Mouse (Mus musculus): Measurements from ENCODE around the gene Ccdc157. TPM values are rescaled to one million over a fixed set of nuclear protein-coding genes. Genes with fewer than 3 reads are reported as not detected.
"Not testable (repeated sequence)": the region's sequence is repeated elsewhere in the genome, so short reads cannot be mapped to it uniquely, and the experiment has no call there.

Gene Ccdc157
- total RNA-seq, 2 experiments from 2014 or later = 16.6 to 17.6 TPM

- peak; percentile 93 to 95 for DNase-seq (ENCODE audit: low spot score in 2 of 2)
These were observed 24.8 kb downstream of the Ccdc157 start, which contains the start of gene Rnf215 for GRCm38 (mm10) chr11:4134986-4135935. Gene Rnf215, plus strand, starts transcription at chr11:4135202.

- DNase-seq (ENCODE audit: low spot score in 2 of 2) = no peak
These were observed 25.7 kb downstream of the Ccdc157 start for GRCm38 (mm10) chr11:4134400-4134799.

GRCm38 (mm10) chr11:4133450-4133849, 26.6 kb downstream of the Ccdc157 start:
- no peak for DNase-seq (ENCODE audit: low spot score in 2 of 2)

- not testable (repeated sequence) for DNase-seq (ENCODE audit: low spot score in 2 of 2)
These were observed 31.6 kb downstream of the Ccdc157 start for GRCm38 (mm10) chr11:4128461-4128860.

GRCm38 (mm10) chr11:4127059-4127458, 33.0 kb downstream of the Ccdc157 start:
- no peak for DNase-seq (ENCODE audit: low spot score in 2 of 2)

- peak; percentile 61 to 65 for DNase-seq (ENCODE audit: low spot score in 2 of 2)
These were observed 36.2 kb downstream of the Ccdc157 start for GRCm38 (mm10) chr11:4123922-4124321.

GRCm38 (mm10) chr11:4122742-4123579, 37.1 kb downstream of the Ccdc157 start, which contains the start of gene Sec14l2:
Gene Sec14l2, minus strand, starts transcription at chr11:4123415.
- no peak for DNase-seq (ENCODE audit: low spot score in 2 of 2)

- no peak for DNase-seq (ENCODE audit: low spot score in 2 of 2)
These were observed 37.9 kb downstream of the Ccdc157 start for GRCm38 (mm10) chr11:4122226-4122625.

- DNase-seq (ENCODE audit: low spot score in 2 of 2) = no peak
These were observed 38.4 kb downstream of the Ccdc157 start for GRCm38 (mm10) chr11:4121691-4122090.

GRCm38 (mm10) chr11:4119635-4120034, 40.5 kb downstream of the Ccdc157 start:
- no peak for DNase-seq (ENCODE audit: low spot score in 2 of 2)

GRCm38 (mm10) chr11:4118081-4118921, 41.8 kb downstream of the Ccdc157 start:
- peak; percentile 78 to 83 for DNase-seq (ENCODE audit: low spot score in 2 of 2)

GRCm38 (mm10) chr11:4117372-4118071, 42.6 kb downstream of the Ccdc157 start:
- no peak for DNase-seq (ENCODE audit: low spot score in 2 of 2)

- DNase-seq (ENCODE audit: low spot score in 2 of 2) = peak; percentile 72 to 74
These were observed 43.5 kb downstream of the Ccdc157 start for GRCm38 (mm10) chr11:4116458-4117141.

- peak in 1 of 2 experiments; percentile 49 for DNase-seq (ENCODE audit: low spot score in 2 of 2)
These were observed 44.7 kb downstream of the Ccdc157 start for GRCm38 (mm10) chr11:4115407-4115806.

GRCm38 (mm10) chr11:4114541-4114940, 45.6 kb downstream of the Ccdc157 start:
- DNase-seq (ENCODE audit: low spot score in 2 of 2) = not testable (repeated sequence)

GRCm38 (mm10) chr11:4113970-4114369, 46.1 kb downstream of the Ccdc157 start:
- no peak for DNase-seq (ENCODE audit: low spot score in 2 of 2)

- no peak for DNase-seq (ENCODE audit: low spot score in 2 of 2)
These were observed 46.6 kb downstream of the Ccdc157 start for GRCm38 (mm10) chr11:4113496-4113895.

- DNase-seq (ENCODE audit: low spot score in 2 of 2) = no peak
These were observed 47.2 kb downstream of the Ccdc157 start for GRCm38 (mm10) chr11:4112861-4113260.

- no peak for DNase-seq (ENCODE audit: low spot score in 2 of 2)
These were observed 48.1 kb downstream of the Ccdc157 start for GRCm38 (mm10) chr11:4112033-4112432.
